Mouse (Mus musculus) heart, adult 9 months (tissue): ENCODE data around the gene Rnh1.

ENCODE experiments used
- DNase-seq, 2 experiments: peaks; one replicate each; pipeline ENCODE4 v3.0.0; 2022; ENCODE audit warnings: low spot score in 2 of 2

Rnh1 gene

GRCm38 (mm10) chr7:141172116-141173006, at the start of gene Rnh1:
Gene Rnh1, minus strand, starts transcription at chr7:141172857.
- DNase-seq: peak; percentile 93

- no peak for DNase-seq
Measured at GRCm38 (mm10) chr7:141222126-141222467, 49.4 kb upstream of the Rnh1 start.

GRCm38 (mm10) chr7:141221249-141222125, 48.8 kb upstream of the Rnh1 start:
- DNase-seq: peak; percentile 96 to 97

GRCm38 (mm10) chr7:141220377-141220776, 47.7 kb upstream of the Rnh1 start:
- DNase-seq: no peak

- DNase-seq: no peak
Measured at GRCm38 (mm10) chr7:141219558-141220099, 47.0 kb upstream of the Rnh1 start.

- DNase-seq: no peak
Measured at GRCm38 (mm10) chr7:141218557-141219133, 46.0 kb upstream of the Rnh1 start.

- no peak for DNase-seq
Measured at GRCm38 (mm10) chr7:141218141-141218540, 45.5 kb upstream of the Rnh1 start.

- no peak for DNase-seq
Measured at GRCm38 (mm10) chr7:141217343-141218013, 44.8 kb upstream of the Rnh1 start.

- no peak for DNase-seq
Measured at GRCm38 (mm10) chr7:141216894-141217293, 44.2 kb upstream of the Rnh1 start.

GRCm38 (mm10) chr7:141215880-141216733, 43.5 kb upstream of the Rnh1 start:
- no peak for DNase-seq

GRCm38 (mm10) chr7:141215101-141215879, 42.6 kb upstream of the Rnh1 start, which contains the start of gene Rassf7:
Gene Rassf7, plus strand, starts transcription at chr7:141215860.
- peak; percentile 82 to 86 for DNase-seq

- no peak for DNase-seq
Measured at GRCm38 (mm10) chr7:141214310-141214709, 41.7 kb upstream of the Rnh1 start.

GRCm38 (mm10) chr7:141213605-141214235, 41.1 kb upstream of the Rnh1 start, which contains the start of gene Lmntd2:
Gene Lmntd2, minus strand, starts transcription at chr7:141214080.
- DNase-seq: no peak

- DNase-seq: no peak
Measured at GRCm38 (mm10) chr7:141213133-141213532, 40.5 kb upstream of the Rnh1 start.

- no peak for DNase-seq
Measured at GRCm38 (mm10) chr7:141210606-141211131, 38.0 kb upstream of the Rnh1 start.

- no peak for DNase-seq
Measured at GRCm38 (mm10) chr7:141210137-141210536, 37.5 kb upstream of the Rnh1 start.

GRCm38 (mm10) chr7:141209526-141209925, 36.9 kb upstream of the Rnh1 start:
- DNase-seq: no peak

- DNase-seq: no peak
Measured at GRCm38 (mm10) chr7:141206182-141206937, 33.7 kb upstream of the Rnh1 start.
